Mouse (Mus musculus) liver, embryonic 14.5 days (tissue): Measurements from ENCODE around the gene Clk4. TPM values are rescaled to one million over a fixed set of nuclear protein-coding genes. Genes with fewer than 3 reads are reported as not detected.

ENCODE experiments used
- ATAC-seq: fragments of 200-750 bp; cut with Nextera tagmentation; 2 replicates; pipeline ENCODE4 v1.8.0; 2017; ENCODE audit warnings: moderate number of reproducible peaks, mild to moderate bottlenecking, moderate library complexity; ENCODE audit not compliant: insufficient read depth
- DNase-seq, 3 experiments: peaks; one replicate each; pipeline ENCODE4 v3.0.0-alpha.2; 2012 to 2013; ENCODE audit warnings: low read depth in 3 of 3, low spot score in 3 of 3
- H3K27ac ChIP-seq: fragments of 300-500 bp; sonication (generic); 2 replicates; pipeline ENCODE4 v1.5.1; 2014; ENCODE audit warnings: moderate library complexity, mild to moderate bottlenecking, control low read depth, inconsistent platforms
- H3K27me3 ChIP-seq: fragments of 300-500 bp; sonication (generic); 2 replicates; pipeline ENCODE4 v1.6.1; 2014; ENCODE audit warnings: mild to moderate bottlenecking, low read length, moderate library complexity; ENCODE audit not compliant: control insufficient read depth, insufficient read depth
- H3K36me3 ChIP-seq: fragments of 300-500 bp; sonication (generic); replicated peaks from 2 replicates; pipeline ENCODE4 v1.6.1; 2014; ENCODE audit warnings: low read depth; ENCODE audit not compliant: control insufficient read depth, insufficient read depth
- H3K4me1 ChIP-seq, 2 experiments: fragments of 200-500 bp in 1 of 2; fragments of 300-500 bp in 1 of 2; sonication (generic) in 1 of 2; replicated peaks; 2 replicates each; pipeline ENCODE4 v1.6.1; 2012 to 2014; ENCODE audit warnings: antibody characterized with exemption in 1 of 2, inconsistent platforms in 1 of 2, low read length in 1 of 2; ENCODE audit not compliant: control insufficient read depth in 2 of 2, insufficient read depth in 2 of 2
- H3K4me2 ChIP-seq: fragments of 300-500 bp; sonication (generic); 2 replicates; pipeline ENCODE4 v1.6.1; 2014; ENCODE audit warnings: low read depth, mild to moderate bottlenecking, control low read depth, moderate library complexity
- H3K4me3 ChIP-seq, 2 experiments: fragments of 200-500 bp in 1 of 2; fragments of 300-500 bp in 1 of 2; sonication (generic) in 1 of 2; 2 replicates each; pipeline ENCODE4 v1.5.1; 2012 to 2014; ENCODE audit warnings: low read depth in 2 of 2, low read length in 2 of 2, mild to moderate bottlenecking in 2 of 2, control low read depth in 1 of 2, inconsistent platforms in 1 of 2, moderate library complexity in 1 of 2; ENCODE audit not compliant: insufficient read depth in 1 of 2
- H3K9ac ChIP-seq: fragments of 300-500 bp; sonication (generic); replicated peaks from 2 replicates; pipeline ENCODE4 v1.6.1; 2014; ENCODE audit warnings: mild to moderate bottlenecking, control low read depth, moderate library complexity
- H3K9me3 ChIP-seq: fragments of 300-500 bp; sonication (generic); 2 replicates; pipeline ENCODE4 v1.6.1; 2016; ENCODE audit warnings: low read length, mixed read lengths; ENCODE audit not compliant: control insufficient read depth
- CTCF ChIP-seq: IDR thresholded peaks from 2 replicates; pipeline ENCODE4 v1.5.1; 2016; ENCODE audit warnings: antibody characterized with exemption, low read depth, control low read depth
- EP300 ChIP-seq: IDR thresholded peaks from 2 replicates; pipeline ENCODE4 v1.6.1; 2016; ENCODE audit warnings: antibody characterized with exemption, low read depth
- WGBS: fragments of 180-500 bp; shearing (Covaris S2); extraction: QIAGEN DNeasy Blood & Tissue Kit; methylation state at CpG from one replicate; pipeline ENCODE4 v1.1.7; 2014; ENCODE audit not compliant: insufficient replicate concordance; 5-methylcytosine and 5-hydroxymethylcytosine counted together
- polyA plus RNA-seq, 2 experiments: library from polyadenylated mRNA; depleted of rRNA in 1 of 2; stranded (reverse) in 1 of 2; unstranded in 1 of 2; fragments of >200 nt; fragmentation: Nextera tagmentation in 1 of 2; extraction: Ambion mirVana in 1 of 2; gene quantifications; 2 replicates each; pipeline versions ENCODE4 v1.2.1 to v1.2.3; 2012 to 2014

The Clk4 gene
- polyA plus RNA-seq, 2 experiments: 45.2 to 49.9 TPM

DNA sequence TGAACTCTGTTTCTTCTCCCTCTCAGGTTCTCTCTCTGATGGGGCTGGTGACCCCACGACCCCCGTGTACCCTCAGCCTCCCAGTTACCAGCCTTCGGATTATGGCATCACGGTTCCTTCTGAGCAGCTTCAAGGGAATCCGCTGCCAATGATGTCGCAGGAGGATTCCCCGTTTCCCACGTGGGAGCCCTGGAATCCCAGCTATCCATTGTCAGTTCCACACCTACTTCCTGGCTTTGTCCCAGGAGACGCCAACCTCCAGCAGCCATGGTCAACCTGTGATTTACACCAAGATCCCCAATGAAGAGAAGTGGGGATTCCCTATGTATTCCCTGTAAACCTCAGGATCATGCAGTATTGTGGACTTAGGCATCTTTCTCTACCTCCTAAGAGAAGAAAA lies 26.9 kb upstream of the Clk4 start:
- no peak for DNase-seq
- ATAC-seq: no peak

DNA sequence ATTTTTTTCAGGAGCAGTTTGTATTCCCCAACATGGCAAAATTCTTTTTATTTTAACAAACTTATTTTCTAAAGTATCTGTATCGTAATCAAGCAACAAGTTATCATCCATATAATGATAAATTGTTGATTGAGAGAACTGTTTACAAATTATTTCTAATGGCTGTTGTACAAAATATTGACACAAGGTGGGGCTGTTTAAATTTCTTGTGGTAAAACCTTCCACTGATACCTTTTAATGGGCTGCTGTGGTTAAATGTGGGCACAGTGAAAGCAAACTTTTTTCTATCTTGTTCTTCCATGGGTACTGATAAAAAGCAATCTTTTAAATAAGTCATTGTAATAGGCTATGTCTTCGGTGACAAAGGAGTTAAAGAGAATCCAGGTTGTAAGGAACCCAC lies 18.6 kb upstream of the Clk4 start:
- Histone ChIP-seq H3K9me3 (no peaks in the 10 kb centered on the region), H3K4me3 (no peak overlapping the region), H3K4me1 (no peaks in the 10 kb centered on the region), H3K4me2 (no peak overlapping the region), H3K9ac (no peak overlapping the region), H3K27me3 (no peaks in the 10 kb centered on the region), H3K36me3 (no peaks in the 10 kb centered on the region), H3K27ac (no peak overlapping the region)
- no peak for TF ChIP-seq EP300
- TF ChIP-seq CTCF: peak; percentile 16; the same call in 1 of the 2 replicates
- ATAC-seq: no peak
- WGBS: 55% methylated on average over 2 of the region's 2 CpGs
- DNase-seq: no peak

More for the DNA sequence above, 26.9 kb upstream of the Clk4 start:
- Histone ChIP-seq H3K36me3 (no peaks in the 10 kb centered on the region), H3K4me1 (no peaks in the 10 kb centered on the region), H3K27ac (no peak overlapping the region), H3K4me2 (no peak overlapping the region), H3K9me3 (no peaks in the 10 kb centered on the region), H3K9ac (no peak overlapping the region), H3K4me3 (no peak overlapping the region), H3K27me3 (no peaks in the 10 kb centered on the region)
- 54% methylated on average over 9 of the region's 9 CpGs for WGBS
- no peak for TF ChIP-seq EP300
- no peak for TF ChIP-seq CTCF

DNA sequence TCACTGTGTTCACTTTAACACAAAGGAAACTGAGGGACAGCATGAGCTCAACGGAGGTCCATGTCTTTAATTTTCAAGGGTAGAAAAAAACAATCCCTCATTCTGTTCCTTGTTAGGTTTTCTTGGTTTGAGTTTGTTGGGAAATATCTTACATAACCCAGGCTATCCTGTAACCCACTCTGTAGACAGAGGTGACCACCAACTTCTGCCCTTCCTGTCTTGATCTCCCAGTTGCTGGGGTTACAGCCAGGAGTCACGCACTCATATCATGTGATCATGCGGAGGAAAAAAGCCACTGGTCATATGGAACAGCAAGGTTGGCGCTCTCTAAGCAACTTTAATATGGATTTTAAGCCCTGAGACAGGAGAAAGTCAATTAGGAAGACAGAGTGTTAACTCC lies 4.5 kb upstream of the Clk4 start:
- TF ChIP-seq EP300 (no peak), CTCF (no peak)
- Histone ChIP-seq H3K4me3 (no peak overlapping the region), H3K27me3 (no peaks in the 10 kb centered on the region; the same call in 1 of the 2 replicates), H3K4me2 (no peak overlapping the region), H3K27ac (no peak overlapping the region), H3K9ac (no peak overlapping the region), H3K36me3 (no peaks in the 10 kb centered on the region), H3K9me3 (no peaks in the 10 kb centered on the region), H3K4me1 (peaks cover 2 to 4% of the 10 kb centered on the region in 2 experiments)
- 61% methylated on average over 4 of the region's 4 CpGs for WGBS
- DNase-seq (no peak), ATAC-seq (no peak)

DNA sequence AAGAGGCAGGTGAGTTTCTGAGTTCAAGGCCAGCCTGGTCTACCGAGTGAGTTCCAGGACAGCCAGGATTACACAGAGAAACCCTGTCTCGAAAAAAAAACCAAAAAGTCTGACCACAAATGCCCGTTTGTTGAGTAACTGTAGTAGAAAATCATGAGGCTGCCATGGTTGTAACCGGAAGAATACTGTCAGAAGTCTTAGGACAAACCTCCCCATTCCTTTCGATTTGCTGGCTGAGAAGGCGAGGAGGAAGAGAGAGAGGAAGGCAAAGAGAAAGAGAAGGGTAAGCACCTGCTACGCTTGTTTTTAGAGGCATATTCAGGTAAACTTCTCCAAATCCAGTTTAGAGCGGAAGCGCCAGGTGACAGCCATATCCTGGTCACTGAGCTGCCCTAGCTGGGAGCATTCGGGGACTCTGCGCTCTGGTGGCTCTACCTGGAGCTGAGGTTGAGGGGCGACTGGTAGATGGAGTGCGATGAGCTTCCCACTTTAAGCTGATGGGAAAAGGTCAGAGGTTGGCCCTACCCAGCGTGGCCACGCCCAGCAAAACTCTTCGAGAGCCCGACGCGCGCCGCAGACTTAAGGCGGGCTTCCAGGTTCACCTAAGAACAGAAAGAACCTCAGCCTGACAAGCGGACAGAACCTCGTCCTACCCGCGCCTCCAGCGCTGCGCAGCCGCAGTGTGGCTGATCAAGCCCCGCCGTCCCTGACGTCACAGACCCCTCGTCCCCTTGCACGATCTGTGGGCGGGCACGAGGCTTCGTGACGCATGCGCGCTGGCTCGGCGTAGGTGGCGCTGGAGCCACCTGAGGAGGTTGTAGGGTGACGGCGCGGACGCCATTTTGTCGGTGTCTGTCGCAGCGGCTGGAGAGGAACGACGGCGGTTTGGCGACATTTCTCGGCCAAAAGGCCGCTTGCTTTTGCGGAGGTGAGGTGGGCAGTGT lies 1.1 kb downstream of the Clk4 start, which contains the start of gene BC049762:
Gene BC049762 (minus strand): TSS at position 705 of the 944 bp plus-strand sequence.
- peak; percentile 97 for ATAC-seq

DNA sequence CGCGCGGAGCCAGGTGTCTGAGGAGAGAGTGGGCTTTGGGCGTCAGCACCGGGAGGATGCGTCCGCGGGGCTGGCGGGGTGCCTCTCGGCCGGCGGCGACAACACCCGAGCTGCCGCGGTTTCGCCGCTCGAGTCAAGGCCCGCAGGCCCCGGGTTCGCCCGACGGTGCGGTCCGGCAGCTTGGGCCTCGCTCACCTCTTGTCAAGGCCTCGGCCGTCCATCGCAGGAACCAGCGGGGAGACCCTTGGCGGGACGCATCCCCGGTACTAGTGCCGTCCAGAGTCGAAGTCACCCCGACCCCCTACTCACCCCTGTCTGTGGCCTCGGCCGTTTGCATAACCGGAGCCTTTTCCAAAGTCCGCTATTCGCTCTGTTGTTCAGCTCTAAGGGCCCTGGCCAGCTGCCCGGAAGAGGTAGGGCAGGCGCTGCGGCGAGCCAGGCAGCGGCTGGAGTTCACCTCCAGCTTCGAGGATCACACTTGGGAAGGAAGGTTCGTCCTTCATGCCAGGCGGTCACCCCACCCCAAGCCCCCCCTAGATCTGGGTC lies 1.8 kb downstream of the Clk4 start:
- WGBS: under 1% methylated on average over 43 of the region's 50 CpGs
- H3K9me3 ChIP-seq: no peaks in the 10 kb centered on the region
- H3K4me2 ChIP-seq: peak overlapping the region; percentile 99
- H3K27me3 ChIP-seq: no peaks in the 10 kb centered on the region; the same call in 1 of the 2 replicates
- ATAC-seq (peak; percentile 60), DNase-seq (peak in 1 of 3 experiments; percentile 30)
- peak overlapping the region; percentile 76 to 80 for H3K4me3 ChIP-seq
- H3K36me3 ChIP-seq: peaks cover 17% of the 10 kb centered on the region
- H3K4me1 ChIP-seq: peaks cover 17 to 24% of the 10 kb centered on the region in 2 experiments
- peak overlapping the region; percentile 92 for H3K9ac ChIP-seq
- TF ChIP-seq EP300 (no peak), CTCF (no peak)
- H3K27ac ChIP-seq: peak overlapping the region; percentile 63

More for the DNA sequence above, 1.1 kb downstream of the Clk4 start, which contains the start of gene BC049762:
- no peak for TF ChIP-seq EP300
- peak; percentile 69 for TF ChIP-seq CTCF
- no peaks in the 10 kb centered on the region; the same call in 1 of the 2 replicates for H3K27me3 ChIP-seq
- peak; percentile 96 to 98 (median 97) for DNase-seq
- H3K27ac ChIP-seq: peak within 1 kb of the TSS; percentile 95
- H3K9me3 ChIP-seq: no peaks in the 10 kb centered on the region
- H3K36me3 ChIP-seq: peaks cover 14% of the 10 kb centered on the region
- H3K9ac ChIP-seq: peak within 1 kb of the TSS; percentile 92
- 5% methylated on average over 57 of the region's 57 CpGs for WGBS
- peaks cover 17 to 24% of the 10 kb centered on the region in 2 experiments for H3K4me1 ChIP-seq
- peak within 1 kb of the TSS; percentile 99 for H3K4me2 ChIP-seq
- peak within 1 kb of the TSS; percentile 76 to 80 for H3K4me3 ChIP-seq
